Mouse (Mus musculus) left cerebral cortex, adult 11 months (tissue): Measurements from ENCODE around the gene Por.

Experiments used
- DNase-seq: peaks from one replicate; pipeline ENCODE4 v3.0.0; 2022; ENCODE audit warnings: low spot score

Gene Por

DNA sequence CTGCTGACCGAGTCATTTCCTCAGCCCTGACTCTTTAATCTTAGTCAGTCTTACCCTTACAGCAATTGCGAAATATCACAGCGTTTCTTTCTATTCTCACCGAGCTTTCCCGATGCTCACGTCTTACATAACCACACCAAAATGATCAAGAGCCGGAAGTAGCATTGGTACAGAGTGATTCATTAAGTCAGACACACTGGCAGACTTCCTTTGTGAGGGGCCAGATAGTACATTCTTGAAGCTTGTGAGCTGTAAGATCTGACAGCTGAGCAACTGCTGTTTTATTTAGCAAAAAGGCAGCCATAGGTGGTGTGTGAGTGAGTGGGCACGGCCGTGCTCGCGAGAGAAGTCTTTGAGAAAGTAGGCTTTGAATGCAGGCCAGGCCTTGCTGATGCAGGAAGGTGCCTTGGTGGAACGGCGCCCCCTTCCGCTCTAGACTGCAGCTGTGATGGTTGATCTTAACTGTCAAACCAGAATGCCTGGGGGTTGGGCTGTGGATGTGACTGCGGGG, 32.9 kb downstream of the Por start:
- DNase-seq, result peak; percentile 71

DNA sequence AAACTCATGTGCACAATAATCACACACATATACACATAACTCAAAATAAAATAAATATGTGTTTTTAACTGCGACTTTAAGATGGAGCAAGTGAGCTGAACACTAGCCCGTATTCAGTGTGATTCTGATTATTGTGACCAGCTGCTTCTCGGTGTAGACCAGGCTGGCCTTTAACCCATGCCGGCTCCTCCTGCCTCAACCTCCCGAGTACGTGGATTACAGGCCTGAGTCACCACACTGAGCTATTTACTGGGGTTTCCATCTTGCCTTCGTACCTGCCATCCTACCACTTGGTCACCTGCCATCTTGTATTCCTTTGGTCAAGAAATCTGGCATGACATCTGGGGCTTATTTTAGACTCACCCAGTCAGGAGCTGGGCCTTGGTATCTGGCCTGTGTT, 33.6 kb downstream of the Por start:
- DNase-seq, result no peak

- no peak for DNase-seq
These were observed 35.5 kb downstream of the Por start for GRCm38 (mm10) chr5:135705383-135705782.

- DNase-seq, result no peak
These were observed 37.2 kb downstream of the Por start for GRCm38 (mm10) chr5:135707039-135707438.

DNA sequence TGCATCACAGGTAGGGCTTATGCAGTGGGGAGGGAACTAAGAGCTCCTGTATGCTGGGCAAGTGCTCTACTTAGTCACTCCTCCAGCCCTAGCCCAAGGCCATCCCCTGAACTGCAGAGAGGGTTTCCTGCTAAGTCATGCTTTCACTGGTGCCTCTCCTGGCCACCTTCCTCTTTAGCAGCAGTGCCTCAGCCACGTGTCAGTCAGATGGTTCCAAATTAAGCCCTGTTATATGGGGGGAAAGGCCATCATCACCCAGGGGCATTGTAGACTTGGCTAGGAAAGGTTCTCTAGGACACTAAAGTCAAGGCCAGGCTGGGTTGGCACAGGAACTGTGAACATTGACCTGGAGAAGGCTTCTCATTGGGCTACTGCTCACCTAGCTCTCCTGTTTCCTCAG, 38.0 kb downstream of the Por start:
- no peak for DNase-seq

- no peak for DNase-seq
These were observed 39.9 kb downstream of the Por start for GRCm38 (mm10) chr5:135709716-135710115.

- no peak for DNase-seq
These were observed 40.9 kb downstream of the Por start for GRCm38 (mm10) chr5:135710599-135711214.

DNA sequence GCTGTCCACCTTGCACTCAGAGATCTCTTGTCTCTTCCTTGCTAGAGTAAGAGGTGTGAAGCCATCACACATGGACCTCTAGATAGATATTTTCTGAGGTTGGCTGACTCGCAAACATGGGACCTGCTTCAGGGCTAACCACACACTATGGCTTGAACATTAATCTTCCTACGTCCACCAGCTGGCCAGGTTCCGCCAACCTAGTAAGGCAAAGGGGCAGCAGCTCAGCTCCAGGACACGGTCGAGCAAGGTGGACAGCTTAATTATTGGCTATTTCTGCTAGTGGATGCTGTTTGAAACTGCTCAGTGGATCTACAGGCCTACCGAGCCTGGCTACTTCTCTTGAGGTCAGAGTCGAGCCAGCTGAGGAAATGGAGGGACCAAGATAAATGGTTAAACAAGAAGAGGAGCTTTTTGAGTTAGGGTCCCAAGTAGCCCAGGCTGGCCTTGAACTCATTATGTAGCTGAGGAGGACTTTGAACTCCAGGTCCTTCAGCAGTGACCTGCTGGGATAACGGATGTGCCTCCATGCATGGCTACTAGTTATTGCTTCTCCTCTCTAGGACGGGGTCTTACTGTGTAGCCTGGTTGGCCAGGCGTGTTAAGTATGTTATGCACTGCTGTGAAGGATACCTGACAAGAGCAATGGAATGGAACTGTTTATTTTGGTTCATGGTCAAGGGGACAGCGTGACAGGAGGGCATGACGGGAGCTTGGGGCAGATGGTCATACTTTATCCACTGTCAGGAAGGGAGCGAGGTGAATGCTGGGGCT, 41.9 kb downstream of the Por start:
- DNase-seq, result no peak

DNA sequence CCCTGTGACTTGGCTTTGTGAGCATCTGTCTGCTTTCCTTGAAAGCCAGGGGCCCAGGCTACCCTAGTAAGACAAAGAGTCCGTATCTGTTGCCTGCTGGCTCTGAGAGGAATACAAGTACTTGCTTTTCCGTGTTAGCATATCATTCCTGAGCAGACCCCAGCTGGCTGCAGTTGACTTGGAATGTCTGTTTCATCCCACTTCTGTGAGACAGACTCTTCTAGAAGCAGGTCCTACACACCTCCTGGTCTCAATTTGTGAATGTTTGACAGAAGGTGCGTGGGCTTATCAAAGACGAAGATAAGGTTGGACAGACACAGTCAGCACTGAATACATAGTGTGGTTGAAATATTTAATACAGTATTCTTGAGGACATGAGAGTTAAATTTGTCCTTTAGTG, 43.0 kb downstream of the Por start:
- DNase-seq, result peak; percentile 56

- no peak for DNase-seq
These were observed 43.8 kb downstream of the Por start for GRCm38 (mm10) chr5:135713441-135714218.

- no peak for DNase-seq
These were observed 45.8 kb downstream of the Por start for GRCm38 (mm10) chr5:135715624-135716023.

- DNase-seq, result no peak
These were observed 49.8 kb downstream of the Por start for GRCm38 (mm10) chr5:135719586-135720120.

GRCm38 (mm10) chr5:135720121-135720520, 50.3 kb downstream of the Por start:
- DNase-seq, result no peak

DNA sequence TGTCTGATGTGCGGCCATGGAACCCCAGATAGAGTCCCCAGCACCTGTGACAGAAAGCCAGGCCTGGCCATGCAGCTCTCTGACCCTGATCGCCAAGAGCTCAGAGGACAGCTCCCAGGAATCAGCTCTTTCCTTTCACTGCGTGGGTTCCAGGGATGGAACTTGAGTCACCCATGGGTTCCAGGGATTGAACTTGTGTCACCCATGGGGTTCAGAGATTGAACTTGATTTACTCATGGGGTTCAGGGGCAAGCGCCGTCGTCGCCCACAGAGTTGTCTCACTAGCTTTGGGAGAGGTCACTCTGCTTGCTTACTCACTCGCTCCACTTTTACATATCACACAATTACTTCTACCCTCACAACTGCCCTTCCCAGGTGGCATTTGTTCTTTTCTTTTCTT, 51.2 kb downstream of the Por start:
- no peak for DNase-seq

DNA sequence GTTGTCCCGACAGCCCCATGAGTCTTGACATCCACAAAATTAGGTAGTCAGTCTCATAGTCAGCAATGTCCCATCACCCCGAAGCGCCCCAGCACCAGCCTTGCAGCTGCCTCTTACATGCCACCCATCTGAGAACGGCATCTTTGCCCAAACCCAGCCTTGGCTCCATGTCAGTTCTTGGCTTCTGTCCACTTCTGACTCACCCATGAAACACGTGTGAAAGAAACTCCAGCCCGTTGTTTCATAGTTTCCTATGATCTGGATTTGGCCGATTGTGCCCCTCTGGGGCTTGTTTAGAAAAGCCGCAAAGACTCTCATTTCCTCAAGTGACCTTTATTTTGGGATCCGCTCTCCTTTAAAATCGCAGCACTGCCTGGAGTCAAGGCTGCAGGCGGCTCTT, 52.3 kb downstream of the Por start:
- DNase-seq, result no peak

GRCm38 (mm10) chr5:135723165-135723751, 53.4 kb downstream of the Por start:
- no peak for DNase-seq

DNA sequence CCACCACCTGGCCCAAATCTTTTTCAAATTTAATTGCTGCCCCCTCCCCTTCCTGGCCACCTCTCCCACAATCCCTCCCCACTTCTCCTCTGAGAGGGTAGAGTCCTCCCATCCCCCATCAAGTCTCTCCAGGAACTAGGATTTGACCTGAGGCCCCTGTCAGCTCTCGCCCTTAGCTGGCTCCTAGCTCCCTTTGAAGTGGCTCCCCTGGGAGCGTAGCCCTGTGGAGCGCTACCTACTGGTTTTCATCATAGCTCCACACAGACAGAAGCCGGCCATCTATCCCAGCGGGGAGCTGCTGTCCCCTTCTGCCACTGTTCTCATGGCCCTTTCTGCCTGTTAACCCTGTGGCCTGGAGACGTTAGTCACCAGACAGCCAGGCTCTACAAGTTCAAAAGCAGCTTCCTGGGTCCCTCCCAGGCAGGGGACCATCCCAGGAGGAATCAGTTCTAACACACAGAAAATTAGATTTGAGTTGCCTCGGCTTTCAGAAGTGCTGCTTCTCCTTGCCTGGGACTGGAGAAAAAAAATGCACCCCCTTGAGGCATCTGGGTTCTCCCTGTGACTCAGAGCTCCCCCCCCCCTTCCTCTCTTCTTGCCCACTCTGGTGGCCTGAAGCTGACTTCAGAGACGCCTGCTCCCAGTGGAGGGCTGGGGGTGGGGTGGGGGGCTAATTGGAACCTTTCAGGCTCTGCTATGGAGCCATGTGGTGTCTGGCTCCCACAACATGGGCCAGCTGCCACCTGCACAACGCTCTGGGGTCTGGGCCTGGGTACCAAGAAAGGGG, 54.9 kb downstream of the Por start:
- no peak for DNase-seq

DNA sequence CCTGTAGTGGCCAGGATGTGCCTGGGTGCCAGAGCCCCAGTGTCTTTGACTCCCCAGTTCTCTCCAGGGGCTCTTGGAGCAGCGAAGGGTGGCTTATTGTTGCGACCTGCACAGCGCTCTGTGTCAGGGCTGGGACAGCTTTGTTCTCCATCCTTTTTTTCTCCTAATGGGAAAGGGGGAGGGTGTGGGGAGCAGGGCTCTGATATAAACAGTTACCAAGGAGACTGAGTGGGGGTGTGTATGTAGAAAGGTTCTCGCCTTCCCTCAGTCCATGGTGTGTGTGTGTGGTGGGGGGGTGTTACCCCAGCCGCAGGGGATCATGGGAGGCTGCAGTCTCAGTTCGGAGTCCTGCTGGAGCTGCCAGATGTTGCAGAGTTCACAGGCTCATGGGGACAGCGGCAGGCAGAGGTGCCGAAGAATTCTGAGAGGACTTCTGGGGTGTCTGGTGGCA, 55.6 kb downstream of the Por start:
- peak; percentile 62 for DNase-seq

DNA sequence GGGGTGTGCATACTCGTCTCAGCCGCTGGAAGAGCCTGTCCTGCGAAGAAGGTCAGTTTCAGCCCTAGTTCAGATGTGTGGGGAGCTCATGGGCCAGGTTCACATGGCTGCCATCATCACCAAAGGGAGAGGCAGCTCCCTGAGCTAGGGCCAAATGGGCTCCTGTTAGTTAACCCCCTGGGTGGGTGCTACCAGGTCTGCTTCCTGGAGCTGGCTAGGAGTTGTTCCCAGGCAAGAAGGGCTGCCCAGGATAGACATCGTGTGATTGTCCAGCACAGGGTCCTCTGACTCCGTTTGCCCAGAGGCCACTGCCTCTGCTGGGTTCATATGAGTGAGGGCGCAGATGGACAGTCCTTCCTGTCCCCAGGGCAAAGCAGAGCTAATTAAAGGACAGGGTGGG, 56.2 kb downstream of the Por start:
- no peak for DNase-seq

GRCm38 (mm10) chr5:135726641-135727346, 57.0 kb downstream of the Por start:
- DNase-seq, result no peak

GRCm38 (mm10) chr5:135727871-135728270, 58.0 kb downstream of the Por start:
- no peak for DNase-seq
